Mouse (Mus musculus) 3134 (cell line): ENCODE results near the gene Nr1h2.
A peak's percentile ranks its signal among the peaks of the same experiment; 100 is the strongest.

Source experiments
- DNase-seq: peaks from one replicate; pipeline ENCODE4 v3.0.0-alpha.2; 2011; ENCODE audit warnings: low spot score; ENCODE audit not compliant: insufficient read length; ENCODE audit errors: extremely low read depth

Nr1h2 gene

DNA sequence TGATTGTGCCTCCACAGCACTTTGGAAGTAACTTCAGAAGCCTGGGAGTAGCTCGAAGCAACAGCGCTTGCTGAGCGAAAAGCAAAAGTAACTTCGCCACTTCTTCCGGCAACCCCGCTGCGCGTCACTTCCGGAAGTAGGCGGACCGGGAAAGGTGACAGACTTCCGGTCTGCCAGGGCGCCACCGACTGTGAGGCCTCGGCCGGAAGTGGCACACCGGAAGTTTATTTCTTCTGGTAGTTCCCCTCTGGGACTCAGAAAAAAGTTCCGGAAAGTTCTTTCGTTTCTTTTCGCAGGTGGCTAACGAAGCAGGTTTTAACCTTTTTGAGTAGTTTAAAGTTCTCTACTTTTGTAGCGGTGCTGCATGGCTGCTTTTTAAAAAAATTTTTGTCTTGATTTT lies at the start of gene Nr1h2:
Nr1h2 (minus strand) TSS at position 126 of the 400 bp plus-strand sequence.
- DNase-seq, result peak; percentile 92

GRCm38 (mm10) chr7:44603186-44603855 lies 49.6 kb upstream of the Nr1h2 start:
- no peak for DNase-seq

DNA sequence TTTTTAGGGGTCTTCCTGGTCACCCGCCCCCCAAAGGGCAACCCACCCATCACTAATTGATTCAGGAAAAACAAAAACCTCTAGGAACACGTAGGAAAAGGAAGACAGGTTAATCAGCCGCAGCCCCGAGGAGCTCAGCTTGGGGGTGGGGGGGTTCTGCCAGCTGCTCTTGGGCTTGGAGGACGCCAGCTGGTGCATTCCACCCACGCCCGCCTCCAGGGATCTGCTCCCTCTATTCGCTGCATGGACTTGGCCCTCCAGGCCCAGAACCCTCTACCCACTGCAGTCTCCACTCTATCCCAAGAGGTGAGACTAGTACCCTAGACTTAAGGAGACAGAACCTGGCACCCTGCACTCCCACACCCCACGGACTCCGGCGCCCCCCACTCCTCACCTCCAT lies 48.7 kb upstream of the Nr1h2 start:
- no peak for DNase-seq

- DNase-seq, result no peak
These were observed 47.9 kb upstream of the Nr1h2 start for GRCm38 (mm10) chr7:44601646-44602045.

GRCm38 (mm10) chr7:44600691-44601262 lies 47.0 kb upstream of the Nr1h2 start:
- no peak for DNase-seq

- DNase-seq, result no peak
These were observed 44.6 kb upstream of the Nr1h2 start for GRCm38 (mm10) chr7:44598336-44598735.

DNA sequence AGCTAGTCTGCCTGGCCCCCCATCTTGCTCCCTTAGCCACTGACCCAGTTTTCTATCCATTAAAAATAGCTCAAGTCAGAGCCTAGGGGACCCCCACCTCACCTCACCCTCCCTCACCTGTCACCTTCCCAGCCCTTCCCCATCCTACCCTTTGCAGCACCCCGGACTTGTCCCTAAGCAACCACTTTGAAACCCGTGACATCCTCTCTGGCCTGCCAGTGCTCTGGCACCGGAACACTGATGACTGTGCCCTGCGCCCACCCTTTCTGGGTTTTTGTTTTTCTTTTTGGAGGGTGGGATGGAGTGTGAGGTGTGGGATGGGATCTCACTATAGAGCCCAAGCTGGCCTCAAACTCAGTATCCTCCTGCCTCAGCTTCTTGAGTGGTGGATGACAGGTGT lies 43.9 kb upstream of the Nr1h2 start:
- DNase-seq, result no peak

GRCm38 (mm10) chr7:44596996-44597538 lies 43.3 kb upstream of the Nr1h2 start:
- no peak for DNase-seq

DNA sequence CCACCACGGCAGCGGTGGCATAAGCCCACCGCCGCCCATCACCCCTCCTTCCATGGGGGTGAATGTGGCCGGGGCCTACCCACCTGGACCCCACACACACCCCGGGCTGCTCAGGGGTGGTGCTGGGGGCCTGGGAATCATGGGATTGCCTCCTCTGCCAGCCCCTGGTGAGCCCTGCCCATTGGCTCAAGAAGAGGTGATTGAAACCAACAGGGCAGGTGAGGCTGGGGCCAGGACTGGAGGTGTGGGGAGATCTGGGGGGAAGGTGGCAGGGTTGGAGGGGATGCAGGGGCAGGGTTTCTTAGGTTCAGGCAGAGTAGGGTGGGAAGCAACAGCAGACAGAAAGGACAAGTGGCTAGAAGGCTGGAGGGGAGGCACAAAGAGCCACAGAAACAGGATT lies 42.3 kb upstream of the Nr1h2 start:
- no peak for DNase-seq

DNA sequence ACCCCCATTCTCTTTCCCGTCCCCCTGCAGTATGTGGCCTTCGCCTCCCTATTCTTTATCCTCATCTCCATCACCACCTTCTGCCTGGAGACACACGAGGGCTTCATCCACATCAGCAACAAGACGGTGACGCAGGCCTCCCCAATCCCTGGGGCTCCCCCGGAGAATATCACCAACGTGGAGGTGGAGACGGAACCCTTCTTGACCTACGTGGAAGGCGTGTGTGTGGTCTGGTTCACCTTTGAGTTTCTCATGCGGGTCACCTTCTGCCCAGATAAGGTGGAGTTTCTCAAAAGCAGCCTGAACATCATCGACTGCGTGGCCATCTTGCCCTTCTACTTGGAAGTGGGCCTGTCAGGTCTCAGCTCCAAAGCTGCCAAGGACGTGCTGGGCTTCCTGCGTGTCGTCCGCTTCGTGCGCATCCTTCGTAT lies 41.4 kb upstream of the Nr1h2 start:
- no peak for DNase-seq

GRCm38 (mm10) chr7:44594291-44594690 lies 40.5 kb upstream of the Nr1h2 start:
- DNase-seq, result no peak

- DNase-seq, result no peak
These were observed 40.0 kb upstream of the Nr1h2 start for GRCm38 (mm10) chr7:44593775-44594174.

DNA sequence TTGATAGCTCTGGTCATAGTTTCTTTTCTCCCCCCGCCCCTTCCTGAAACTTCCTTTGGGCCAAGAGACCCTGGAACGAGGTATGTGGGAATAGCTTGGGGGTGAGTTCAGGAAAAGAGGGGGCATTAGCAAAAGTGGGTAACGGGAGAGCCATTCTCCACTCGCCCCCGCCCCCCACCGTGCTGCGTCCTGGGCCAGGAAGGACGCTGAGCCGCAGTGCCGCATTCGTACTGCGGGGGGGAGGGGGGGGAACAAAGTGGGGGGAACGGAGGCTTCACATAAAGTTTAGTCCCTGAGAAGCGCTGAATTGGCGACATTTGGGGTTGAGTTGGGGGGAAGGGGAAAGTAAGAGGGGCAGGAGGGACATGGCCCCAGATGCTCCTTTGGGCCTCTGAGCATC lies 39.3 kb upstream of the Nr1h2 start:
- DNase-seq, result no peak

GRCm38 (mm10) chr7:44591348-44592116 lies 37.8 kb upstream of the Nr1h2 start:
- no peak for DNase-seq

GRCm38 (mm10) chr7:44590402-44591347 lies 36.9 kb upstream of the Nr1h2 start, which contains the start of gene Kcnc3:
Gene Kcnc3, plus strand, starts transcription at chr7:44590664.
- DNase-seq, result no peak

GRCm38 (mm10) chr7:44589946-44590345 lies 36.2 kb upstream of the Nr1h2 start:
- no peak for DNase-seq

GRCm38 (mm10) chr7:44589149-44589548 lies 35.4 kb upstream of the Nr1h2 start:
- DNase-seq, result no peak

- no peak for DNase-seq
These were observed 34.6 kb upstream of the Nr1h2 start for GRCm38 (mm10) chr7:44588338-44588737.

GRCm38 (mm10) chr7:44587676-44588075 lies 33.9 kb upstream of the Nr1h2 start:
- DNase-seq, result no peak

DNA sequence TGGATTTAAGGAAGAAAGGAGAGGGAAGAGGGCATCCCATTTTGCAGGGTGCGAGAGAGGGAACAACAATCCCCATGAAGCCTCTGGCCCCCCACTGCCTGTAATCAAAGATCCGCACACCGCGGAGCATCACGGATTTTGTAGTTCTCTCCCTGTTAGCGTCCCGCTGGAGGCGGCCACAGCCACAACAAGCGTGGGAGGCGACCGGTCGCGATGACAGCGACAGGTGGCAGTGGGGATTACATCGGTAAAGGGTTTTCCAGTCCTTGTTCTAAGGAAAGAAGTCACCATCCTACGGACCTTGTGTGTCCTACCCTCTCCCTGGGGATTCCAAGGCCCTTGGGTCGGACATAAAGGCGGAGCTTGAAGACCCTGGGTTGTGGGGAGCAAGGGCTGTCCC lies 33.2 kb upstream of the Nr1h2 start:
- DNase-seq, result no peak
